Mouse (Mus musculus) heart, adult 2 months (tissue): ENCODE measurements around the gene Moap1.

Source experiments
- CTCF ChIP-seq: fragments of 200-600 bp; IDR thresholded peaks from 2 replicates; pipeline ENCODE4 v1.8.1; 2022; ENCODE audit warnings: antibody characterized with exemption, mild to moderate bottlenecking, moderate library complexity
- POLR2A ChIP-seq: fragments of 200-500 bp; IDR thresholded peaks from 2 replicates; pipeline ENCODE4 v1.6.1; 2011; ENCODE audit warnings: mild to moderate bottlenecking, low read depth, low read length, control low read depth; ENCODE audit not compliant: insufficient read depth

GRCm38 (mm10) chr12:102758403-102758756 lies 14.9 kb upstream of the Moap1 start, which contains the start of gene Gm20604:
- no peak for TF ChIP-seq CTCF
- no peak for TF ChIP-seq POLR2A
